Mouse (Mus musculus) CH12.LX (cell line): ENCODE results near the gene Sv2a. TPM values are rescaled to one million over a fixed set of nuclear protein-coding genes. Genes with fewer than 3 reads are reported as not detected.

ENCODE experiments used
- DNase-seq: peaks from one replicate; pipeline ENCODE4 v3.0.0-alpha.2; 2013; ENCODE audit errors: extremely low read depth
- H3K27ac ChIP-seq: 2 replicates; pipeline ENCODE4 v1.5.1; 2012; ENCODE audit warnings: low read depth, mild to moderate bottlenecking, control low read depth, moderate library complexity; ENCODE audit not compliant: insufficient read depth
- H3K27me3 ChIP-seq: replicated peaks from 2 replicates; pipeline ENCODE3; 2012; ENCODE audit warnings: inconsistent platforms
- H3K36me3 ChIP-seq, 2 experiments: replicated peaks in 1 of 2; 2 replicates each; pipeline versions ENCODE3 to v1.6.1; 2012; ENCODE audit warnings: inconsistent platforms in 1 of 2, low read length in 1 of 2, mild to moderate bottlenecking in 1 of 2, mixed read lengths in 1 of 2, moderate library complexity in 1 of 2; ENCODE audit not compliant: control insufficient read depth in 1 of 2, insufficient read depth in 1 of 2
- H3K4me1 ChIP-seq, 2 experiments: 2 replicates each; pipeline ENCODE4 v1.6.1; 2012; ENCODE audit warnings: inconsistent platforms in 1 of 2, moderate library complexity in 1 of 2; ENCODE audit not compliant: insufficient read depth in 2 of 2, control insufficient read depth in 1 of 2
- H3K4me2 ChIP-seq: 2 replicates; pipeline ENCODE4 v1.6.1; 2012; ENCODE audit warnings: low read depth, mild to moderate bottlenecking, control low read depth; ENCODE audit not compliant: poor library complexity, insufficient read depth, severe bottlenecking
- H3K4me3 ChIP-seq, 3 experiments: fragments of 150-350 bp in 1 of 3; sonication (generic) in 1 of 3; replicated peaks in 1 of 3; 2 replicates each; pipeline versions ENCODE3 to v1.5.1; 2011 to 2012; ENCODE audit warnings: low read depth in 2 of 3, low read length in 2 of 3, mild to moderate bottlenecking in 2 of 3, moderate library complexity in 2 of 3, control low read depth in 1 of 3, improper control_type of control experiment in 1 of 3, inconsistent platforms in 1 of 3, mixed read lengths in 1 of 3; ENCODE audit not compliant: poor library complexity in 1 of 3
- H3K79me2 ChIP-seq: replicated peaks from 2 replicates; pipeline ENCODE4 v1.6.1; 2012; ENCODE audit warnings: mild to moderate bottlenecking, moderate library complexity; ENCODE audit not compliant: control insufficient read depth, poor library complexity, insufficient read depth, severe bottlenecking; ENCODE audit errors: extremely low read depth
- H3K9ac ChIP-seq: 2 replicates; pipeline ENCODE4 v1.6.1; 2012; ENCODE audit warnings: low read depth, mild to moderate bottlenecking, control low read depth, moderate library complexity; ENCODE audit not compliant: insufficient read depth
- H3K9me3 ChIP-seq: replicated peaks from 2 replicates; pipeline ENCODE3; 2012; ENCODE audit warnings: low read length, inconsistent platforms, mixed read lengths
- BHLHE40 ChIP-seq: IDR thresholded peaks from 2 replicates; pipeline ENCODE4 v1.6.1; 2011; ENCODE audit warnings: mild to moderate bottlenecking, low read depth, low read length, improper control_type of control experiment
- CHD1 ChIP-seq: IDR thresholded peaks from 2 replicates; pipeline ENCODE4 v1.6.1; 2012; ENCODE audit warnings: low read depth, low read length, improper control_type of control experiment, inconsistent platforms
- CHD2 ChIP-seq: IDR thresholded peaks from 2 replicates; pipeline ENCODE4 v1.6.1; 2011; ENCODE audit warnings: low read length, improper control_type of control experiment
- CTCF ChIP-seq, 2 experiments: IDR thresholded peaks in 1 of 2; conservative IDR thresholded peaks in 1 of 2; 2 replicates each; pipeline ENCODE4 v1.5.1; 2011 to 2012; ENCODE audit warnings: low read depth in 2 of 2, low read length in 2 of 2, improper control_type of control experiment in 1 of 2, inconsistent platforms in 1 of 2, mild to moderate bottlenecking in 1 of 2, moderate library complexity in 1 of 2
- E2F4 ChIP-seq: IDR thresholded peaks from 2 replicates; pipeline ENCODE4 v1.6.1; 2011; ENCODE audit warnings: low read depth, low read length, improper control_type of control experiment; ENCODE audit not compliant: insufficient replicate concordance
- ELF1 ChIP-seq: IDR thresholded peaks from 2 replicates; pipeline ENCODE4 v1.6.1; 2014; ENCODE audit warnings: low read depth, mild to moderate bottlenecking, inconsistent platforms, low read length, improper control_type of control experiment
- EP300 ChIP-seq: IDR thresholded peaks from 2 replicates; pipeline ENCODE4 v1.6.1; 2011; ENCODE audit warnings: low read length, improper control_type of control experiment
- ETS1 ChIP-seq: conservative IDR thresholded peaks from 2 replicates; pipeline ENCODE4 v1.6.1; 2012; ENCODE audit warnings: low read depth, mild to moderate bottlenecking, inconsistent platforms, low read length, improper control_type of control experiment, moderate library complexity
- GABPA ChIP-seq: IDR thresholded peaks from 2 replicates; pipeline ENCODE4 v1.6.1; 2012; ENCODE audit warnings: low read depth, low read length, improper control_type of control experiment, inconsistent platforms; ENCODE audit not compliant: insufficient replicate concordance
- HCFC1 ChIP-seq: IDR thresholded peaks from 2 replicates; pipeline ENCODE4 v1.6.1; 2012; ENCODE audit warnings: low read depth, mild to moderate bottlenecking, inconsistent platforms, low read length, improper control_type of control experiment
- IRF4 ChIP-seq: IDR thresholded peaks from 2 replicates; pipeline ENCODE4 v1.6.1; 2014; ENCODE audit warnings: low read depth, mild to moderate bottlenecking, inconsistent platforms, low read length, improper control_type of control experiment
- JUN ChIP-seq: IDR thresholded peaks from 2 replicates; pipeline ENCODE4 v1.6.1; 2011; ENCODE audit warnings: low read depth, mild to moderate bottlenecking, low read length, improper control_type of control experiment, moderate library complexity; ENCODE audit not compliant: insufficient read depth
- JUND ChIP-seq: conservative IDR thresholded peaks from 2 replicates; pipeline ENCODE4 v1.6.1; 2011; ENCODE audit warnings: low read depth, low read length, improper control_type of control experiment
- KAT2A ChIP-seq: IDR thresholded peaks from 2 replicates; pipeline ENCODE4 v1.6.1; 2012; ENCODE audit warnings: low read length, improper control_type of control experiment, inconsistent platforms; ENCODE audit not compliant: insufficient replicate concordance
- MAFK ChIP-seq: IDR thresholded peaks from 2 replicates; pipeline ENCODE4 v1.6.1; 2011; ENCODE audit warnings: low read length, improper control_type of control experiment; ENCODE audit not compliant: insufficient replicate concordance
- MAX ChIP-seq: IDR thresholded peaks from 2 replicates; pipeline ENCODE4 v1.6.1; 2011; ENCODE audit warnings: low read length, improper control_type of control experiment
- MAZ ChIP-seq: IDR thresholded peaks from 2 replicates; pipeline ENCODE4 v1.6.1; 2012; ENCODE audit warnings: low read depth, mild to moderate bottlenecking, inconsistent platforms, low read length, improper control_type of control experiment, moderate library complexity
- MEF2A ChIP-seq: IDR thresholded peaks from 2 replicates; pipeline ENCODE4 v1.6.1; 2014; ENCODE audit warnings: low read depth, mild to moderate bottlenecking, inconsistent platforms, low read length, improper control_type of control experiment, borderline replicate concordance
- MXI1 ChIP-seq: IDR thresholded peaks from 2 replicates; pipeline ENCODE4 v1.6.1; 2011; ENCODE audit warnings: mild to moderate bottlenecking, low read depth, low read length, improper control_type of control experiment
- MYC ChIP-seq: IDR thresholded peaks from 2 replicates; pipeline ENCODE4 v1.6.1; 2011; ENCODE audit warnings: low read depth, mild to moderate bottlenecking, improper control_type of control experiment, low read length
- NELFE ChIP-seq: IDR thresholded peaks from 2 replicates; pipeline ENCODE4 v1.6.1; 2011; ENCODE audit warnings: low read depth, low read length, improper control_type of control experiment
- NRF1 ChIP-seq: IDR thresholded peaks from 2 replicates; pipeline ENCODE4 v1.6.1; 2014; ENCODE audit warnings: low read depth, mild to moderate bottlenecking, inconsistent platforms, low read length, improper control_type of control experiment, moderate library complexity
- PAX5 ChIP-seq: IDR thresholded peaks from 2 replicates; pipeline ENCODE4 v1.6.1; 2012; ENCODE audit warnings: low read length, inconsistent platforms, mixed read lengths
- POLR2A ChIP-seq: IDR thresholded peaks from 2 replicates; pipeline ENCODE4 v1.6.1; 2011; ENCODE audit warnings: low read depth, mild to moderate bottlenecking, improper control_type of control experiment, low read length
- POLR2AphosphoS2 ChIP-seq: IDR thresholded peaks from 2 replicates; pipeline ENCODE4 v1.6.1; 2011; ENCODE audit warnings: low read depth, low read length, improper control_type of control experiment
- RAD21 ChIP-seq: IDR thresholded peaks from 2 replicates; pipeline ENCODE4 v1.6.1; 2011; ENCODE audit warnings: low read depth, mild to moderate bottlenecking, low read length, improper control_type of control experiment, moderate library complexity
- RCOR1 ChIP-seq: conservative IDR thresholded peaks from 2 replicates; pipeline ENCODE4 v1.6.1; 2012; ENCODE audit warnings: low read depth, mild to moderate bottlenecking, inconsistent platforms, low read length, improper control_type of control experiment
- SIN3A ChIP-seq: IDR thresholded peaks from 2 replicates; pipeline ENCODE4 v1.6.1; 2012; ENCODE audit warnings: low read length, improper control_type of control experiment, inconsistent platforms
- SMC3 ChIP-seq: IDR thresholded peaks from 2 replicates; pipeline ENCODE4 v1.6.1; 2011; ENCODE audit warnings: low read depth, low read length, improper control_type of control experiment
- TBP ChIP-seq: conservative IDR thresholded peaks from 2 replicates; pipeline ENCODE4 v1.6.1; 2011; ENCODE audit warnings: low read depth, low read length, improper control_type of control experiment
- TCF12 ChIP-seq: IDR thresholded peaks from 2 replicates; pipeline ENCODE4 v1.6.1; 2014; ENCODE audit warnings: low read depth, mild to moderate bottlenecking, inconsistent platforms, low read length, improper control_type of control experiment
- UBTF ChIP-seq: IDR thresholded peaks from 2 replicates; pipeline ENCODE4 v1.6.1; 2012; ENCODE audit warnings: low read depth, mild to moderate bottlenecking, inconsistent platforms, low read length, improper control_type of control experiment, moderate library complexity
- USF1 ChIP-seq: IDR thresholded peaks from 2 replicates; pipeline ENCODE4 v1.6.1; 2014; ENCODE audit warnings: low read depth, mild to moderate bottlenecking, inconsistent platforms, low read length, improper control_type of control experiment
- USF2 ChIP-seq: conservative IDR thresholded peaks from 2 replicates; pipeline ENCODE4 v1.6.1; 2011; ENCODE audit warnings: low read depth, low read length, improper control_type of control experiment
- ZC3H11A ChIP-seq: IDR thresholded peaks from 2 replicates; pipeline ENCODE4 v1.6.1; 2012; ENCODE audit warnings: low read depth, mild to moderate bottlenecking, inconsistent platforms, low read length, improper control_type of control experiment
- ZKSCAN1 ChIP-seq: IDR thresholded peaks from 2 replicates; pipeline ENCODE4 v1.6.1; 2012; ENCODE audit warnings: low read depth, inconsistent platforms, low read length, improper control_type of control experiment, borderline replicate concordance
- ZMIZ1 ChIP-seq: IDR thresholded peaks from 2 replicates; pipeline ENCODE4 v1.6.1; 2012; ENCODE audit warnings: low read depth, mild to moderate bottlenecking, inconsistent platforms, low read length, improper control_type of control experiment
- ZNF384 ChIP-seq: IDR thresholded peaks from 2 replicates; pipeline ENCODE4 v1.6.1; 2012; ENCODE audit warnings: low read depth, low read length, improper control_type of control experiment, inconsistent platforms
- dilution Hi-C: fragments of 300-500 bp; cut with MboI; formaldehyde crosslinking; loops from 2 replicates; pipeline ENCODE4 v1.14.3; 2020; ENCODE audit warnings: low sequenced_read_pairs; ENCODE audit not compliant: extremely low pct_unique_long_range_greater_than_20kb, extremely low pct_ligation_motif_present
- in situ Hi-C: fragments of 300-500 bp; cut with MboI; formaldehyde crosslinking; loops from 3 replicates; pipeline ENCODE4 v1.14.3; 2019; ENCODE audit warnings: low sequenced_read_pairs, low pct_ligation_motif_present, low pct_unique_long_range_greater_than_20kb, mixed read lengths
- polyA plus RNA-seq: library from polyadenylated mRNA; unstranded; fragments of >175 nt; gene quantifications from 2 replicates; pipeline ENCODE4 v1.2.1, GENCODE M21; 2012; ENCODE audit warnings: low read depth; ENCODE audit not compliant: insufficient read length
- total RNA-seq, 2 experiments: library from RNA; depleted of rRNA; stranded (reverse); fragments of 300-350 nt in 1 of 2; fragments of >200 nt in 1 of 2; gene quantifications; 2 replicates each; pipeline ENCODE4 v1.2.3; 2012 to 2014

Sv2a gene
- total and polyA plus RNA-seq, 3 experiments, result 1.1 to 6.7 (median 4.0) TPM

GRCm38 (mm10) chr3:96219661-96220130 lies 38.7 kb downstream of the Sv2a start, which contains the start of the genes Bola1 and Hist2h2ab:
Gene Bola1 (minus strand): TSS chr3:96219709.
Gene Hist2h2ab (plus strand): TSS chr3:96219865.
- dilution Hi-C loops (no loop called here), in situ Hi-C loops (loop anchor here (10.0 kb wide), 2 partner anchors 255 to 565 kb away; partner anchors contain the start of gene Mcl1)
- H3K9me3 ChIP-seq, result no peaks in the 10 kb centered on the region
- peak within 1 kb of the TSS; percentile 62 to 75 (median 73) for H3K4me3 ChIP-seq
- peak within 1 kb of the TSS; percentile 99 for H3K27ac ChIP-seq
- no peaks in the 10 kb centered on the region for H3K36me3 ChIP-seq
- peak within 1 kb of the TSS; percentile 99 for H3K9ac ChIP-seq
- TF ChIP-seq MXI1 (peak; percentile 85), TCF12 (peak; percentile 63; the same call in 1 of the 2 replicates), UBTF (no peak), ELF1 (peak; percentile 29; the same call in 1 of the 2 replicates), ZC3H11A (no peak), SIN3A (peak; percentile 64; the same call in 1 of the 2 replicates), MAFK (0 out of 2 replicates have a peak, but pooled peaks have one; percentile 37), RCOR1 (peak; percentile 88; the same call in 1 of the 2 replicates), CHD1 (peak; percentile 42; the same call in 1 of the 2 replicates), HCFC1 (peak; percentile 68), RAD21 (no peak), SMC3 (no peak), ZKSCAN1 (no peak), E2F4 (0 out of 2 replicates have a peak, but pooled peaks have one; percentile 54), NELFE (peak; percentile 83), MAX (peak; percentile 77), JUN (no peak), MYC (peak; percentile 65), POLR2A (peak; percentile 89), TBP (peak; percentile 95), EP300 (peak; percentile 41; the same call in 1 of the 2 replicates), MEF2A (0 out of 2 replicates have a peak, but pooled peaks have one; percentile 18), GABPA (no peak), POLR2AphosphoS2 (no peak; the same call in 1 of the 2 replicates), USF1 (no peak), IRF4 (peak; percentile 41; the same call in 1 of the 2 replicates), MAZ (peak; percentile 88), KAT2A (0 out of 2 replicates have a peak, but pooled peaks have one; percentile 59), BHLHE40 (peak; percentile 31; the same call in 1 of the 2 replicates), ETS1 (peak; percentile 9; the same call in 1 of the 2 replicates), CHD2 (peak; percentile 10; the same call in 1 of the 2 replicates), ZMIZ1 (peak; percentile 95; the same call in 1 of the 2 replicates), PAX5 (no peak), CTCF (conservative IDR thresholded peaks at IDR 0.05 in 1 of 2, IDR thresholded peaks at IDR 0.05 in 1 of 2; ENCODE audit: low read depth in 2 of 2, low read length in 2 of 2) (no peak), USF2 (no peak), NRF1 (peak; percentile 75), JUND (0 out of 2 replicates have a peak, but pooled peaks have one; percentile 7), ZNF384 (no peak)
- peaks cover 2 to 32% of the 10 kb centered on the region in 2 experiments; a peak in 3 of 4 replicates for H3K4me1 ChIP-seq
- peak within 1 kb of the TSS; percentile 86 for H3K4me2 ChIP-seq
- no peaks in the 10 kb centered on the region for H3K27me3 ChIP-seq
- H3K79me2 ChIP-seq, result peaks cover 16% of the 10 kb centered on the region
- DNase-seq, result peak; percentile 88
